ENCODE assay signal across 7 mouse cellular contexts in genomic region chr11:86581250-86581753, GRCm38 (mm10). TPM values are rescaled to one million over a fixed set of nuclear protein-coding genes. Genes with fewer than 3 reads are reported as not detected.
DNase-seq lines count a peak whose midpoint lies in the region; ATAC-seq and TF ChIP-seq lines count a peak whose summit lies in the region.

No protein-coding gene starts in this region.

- H3K9me3 ChIP-seq in liver, embryonic 11.5 days (ENCODE audit: control insufficient read depth, low read length): no peaks in the 10 kb centered on the region
- H3K9me3 ChIP-seq in midbrain, embryonic 11.5 days (ENCODE audit: control insufficient read depth, low read length): no peaks in the 10 kb centered on the region
- H3K9me3 ChIP-seq in forebrain, embryonic 16.5 days (ENCODE audit: control insufficient read depth, low read length): no peaks in the 10 kb centered on the region

- H3K4me3 ChIP-seq in liver, embryonic 11.5 days (ENCODE audit: low read depth, low read length): peak overlapping the region; percentile 41
- peak overlapping the region; percentile 53 for H3K4me3 ChIP-seq in spleen, adult 2 months (ENCODE audit: extremely low read depth, insufficient read depth, insufficient read length)
- H3K4me3 ChIP-seq in midbrain, embryonic 11.5 days (ENCODE audit: low read depth, low read length): no peak overlapping the region
- no peak overlapping the region for H3K4me3 ChIP-seq in forebrain, embryonic 16.5 days (replicated peaks; ENCODE audit: low read length)

- no peaks in the 10 kb centered on the region for H3K27me3 ChIP-seq in liver, embryonic 11.5 days (replicated peaks; ENCODE audit: control insufficient read depth, insufficient read depth, low read length)
- H3K27me3 ChIP-seq in spleen, adult 2 months (ENCODE audit: control insufficient read depth, insufficient read depth, low read length): no peaks in the 10 kb centered on the region
- H3K27me3 ChIP-seq in midbrain, embryonic 11.5 days (ENCODE audit: control insufficient read depth, insufficient read depth, low read length): no peaks in the 10 kb centered on the region
- H3K27me3 ChIP-seq in forebrain, embryonic 16.5 days (replicated peaks; ENCODE audit: control insufficient read depth, insufficient read depth, low read length): no peaks in the 10 kb centered on the region

- DNase-seq in MEL-GATA-1-ER (ENCODE audit: extremely low read depth, low read depth): peak; percentile 83
- peak; percentile 63 to 67 for DNase-seq in heart, postnatal 10 days
- DNase-seq in liver, embryonic 11.5 days (ENCODE audit: low spot score): peak; percentile 49
- peak; percentile 26 to 64 for DNase-seq in spleen, adult 2 months (ENCODE audit: low read depth in 1 of 2, low spot score in 2 of 2)
- no peak for DNase-seq in midbrain, embryonic 11.5 days (ENCODE audit: low spot score, missing footprints)

- TF ChIP-seq POLR2A in spleen, adult 2 months (IDR thresholded peaks at IDR 0.05; ENCODE audit: low read depth, low read length): peak; percentile 82

- peak; percentile 54 for ATAC-seq in common myeloid progenitor, adult 5-6 weeks (replicated peaks; ENCODE audit: low read depth, poor library complexity, severe bottlenecking)
- ATAC-seq in liver, embryonic 11.5 days (replicated peaks; ENCODE audit: low FRiP score): peak; percentile 58; the same call in 1 of the 2 replicates
- ATAC-seq in midbrain, embryonic 11.5 days (ENCODE audit: low FRiP score): no peak
- ATAC-seq in forebrain, embryonic 16.5 days: no peak

- no peak for TF ChIP-seq CTCF in spleen, adult 2 months (IDR thresholded peaks at IDR 0.05; ENCODE audit: extremely low read depth, insufficient read depth, insufficient read length, insufficient replicate concordance)

- intact Hi-C loops in heart, postnatal 10 days (cut with DNase I): no loop called here

- H3K9ac ChIP-seq in liver, embryonic 11.5 days (ENCODE audit: low read depth, low read length): peak overlapping the region; percentile 61
- no peak overlapping the region for H3K9ac ChIP-seq in midbrain, embryonic 11.5 days (ENCODE audit: low read length)
- H3K9ac ChIP-seq in forebrain, embryonic 16.5 days (replicated peaks; ENCODE audit: low read depth, low read length): no peak overlapping the region

- 14% methylated on average over 11 of the region's 11 CpGs for WGBS in liver, embryonic 11.5 days
- WGBS in spleen, adult 2 months: under 1% methylated on average over 11 of the region's 11 CpGs
- WGBS in midbrain, embryonic 11.5 days: 74% methylated on average over 11 of the region's 11 CpGs
- 73% methylated on average over 11 of the region's 11 CpGs for WGBS in forebrain, embryonic 16.5 days

- peak overlapping the region; percentile 67 for H3K4me2 ChIP-seq in liver, embryonic 11.5 days
- no peak overlapping the region for H3K4me2 ChIP-seq in midbrain, embryonic 11.5 days
- no peak overlapping the region for H3K4me2 ChIP-seq in forebrain, embryonic 16.5 days (ENCODE audit: low read length)

- peak overlapping the region; percentile 79 for H3K27ac ChIP-seq in liver, embryonic 11.5 days (ENCODE audit: low read depth, low read length)
- H3K27ac ChIP-seq in spleen, adult 2 months (ENCODE audit: insufficient read depth, low read length): peak overlapping the region; percentile 93
- no peak overlapping the region for H3K27ac ChIP-seq in midbrain, embryonic 11.5 days (ENCODE audit: low read depth, low read length)
- no peak overlapping the region for H3K27ac ChIP-seq in forebrain, embryonic 16.5 days (ENCODE audit: low read length)

- H3K36me3 ChIP-seq in liver, embryonic 11.5 days (ENCODE audit: control insufficient read depth, insufficient read depth, low read length): peaks cover 3% of the 10 kb centered on the region; the same call in 1 of the 2 replicates
- 0 out of 2 replicates have a peak, but pooled peaks cover 2% of the 10 kb centered on the region for H3K36me3 ChIP-seq in spleen, adult 2 months (ENCODE audit: control insufficient read depth, insufficient read depth, low read length)
- no peaks in the 10 kb centered on the region for H3K36me3 ChIP-seq in midbrain, embryonic 11.5 days (ENCODE audit: control insufficient read depth, insufficient read depth, low read length)
- H3K36me3 ChIP-seq in forebrain, embryonic 16.5 days (ENCODE audit: control insufficient read depth, insufficient read depth): no peaks in the 10 kb centered on the region

- peaks cover 53% of the 10 kb centered on the region for H3K4me1 ChIP-seq in liver, embryonic 11.5 days (replicated peaks; ENCODE audit: control insufficient read depth, insufficient read depth, low read length)
- peaks cover 40% of the 10 kb centered on the region for H3K4me1 ChIP-seq in spleen, adult 2 months (ENCODE audit: control insufficient read depth, insufficient read depth, insufficient read length)
- no peaks in the 10 kb centered on the region for H3K4me1 ChIP-seq in midbrain, embryonic 11.5 days (ENCODE audit: control insufficient read depth, insufficient read depth, low read length)
- H3K4me1 ChIP-seq in forebrain, embryonic 16.5 days (replicated peaks; ENCODE audit: control insufficient read depth, insufficient read depth, low read length): no peaks in the 10 kb centered on the region

RNA-seq across cellular contexts. Expression of gene Tubd1, which starts 36.5 kb away (rescaled TPM):
- 12.1 and 15.2 TPM in 2 replicates for total RNA-seq in common myeloid progenitor, adult 5-6 weeks (2017)
- total RNA-seq in heart, postnatal 10 days (2021): 1 to 10 TPM; 5.5 to 6.2 TPM
- 18.5 and 18.7 TPM in 2 replicates for polyA plus RNA-seq in liver, embryonic 11.5 days (2014; fragmentation: Nextera tagmentation; extraction: Ambion mirVana)
- 2.1 and 2.2 TPM in 2 replicates for polyA plus RNA-seq in spleen, adult 2 months (2012; rRNA removed)
- 11.2 and 15.1 TPM in 2 replicates for polyA plus RNA-seq in midbrain, embryonic 11.5 days (2014; fragmentation: Nextera tagmentation; extraction: Ambion mirVana)
- 10.9 and 11.3 TPM in 2 replicates for polyA plus RNA-seq in forebrain, embryonic 16.5 days (2015; fragmentation: Nextera tagmentation; extraction: Ambion mirVana)

RNA-seq across cellular contexts. Expression of gene Rps6kb1, which starts 36.7 kb away (rescaled TPM):
- 39.6 and 76.3 TPM in 2 replicates for total RNA-seq in common myeloid progenitor, adult 5-6 weeks (2017)
- total RNA-seq in heart, postnatal 10 days (2021): 10 to 100 TPM; 26.0 to 29.2 TPM
- polyA plus RNA-seq in liver, embryonic 11.5 days (2014; fragmentation: Nextera tagmentation; extraction: Ambion mirVana): 48.4 and 50.9 TPM in 2 replicates
- 5.4 and 5.9 TPM in 2 replicates for polyA plus RNA-seq in spleen, adult 2 months (2012; rRNA removed)
- polyA plus RNA-seq in midbrain, embryonic 11.5 days (2014; fragmentation: Nextera tagmentation; extraction: Ambion mirVana): 54.1 and 62.2 TPM in 2 replicates
- 57.1 and 66.4 TPM in 2 replicates for polyA plus RNA-seq in forebrain, embryonic 16.5 days (2015; fragmentation: Nextera tagmentation; extraction: Ambion mirVana)

Comparison
In these comparisons a context has a peak if more than half of its experiments do, and no peak if none do; other contexts are left out.
1. ATAC-seq: peak in common myeloid progenitor, adult 5-6 weeks (single experiment) and liver, embryonic 11.5 days (single experiment); none in midbrain, embryonic 11.5 days (single experiment) and forebrain, embryonic 16.5 days (single experiment).
2. H3K27ac ChIP-seq: peak in liver, embryonic 11.5 days (single experiment) and spleen, adult 2 months (single experiment); none in midbrain, embryonic 11.5 days (single experiment) and forebrain, embryonic 16.5 days (single experiment).
3. H3K4me3 ChIP-seq: peak in liver, embryonic 11.5 days (single experiment) and spleen, adult 2 months (single experiment); none in midbrain, embryonic 11.5 days (single experiment) and forebrain, embryonic 16.5 days (single experiment).